Mouse (Mus musculus) thymus, adult 2 months (tissue): ENCODE measurements at regions not wholly inside any gene's neighbourhood (a gene's known extent, or its start where the extent isn't known, plus 50 kb on each side); places are given as distances from the start of the nearest gene placed in this dataset.

ENCODE experiments used
- DNase-seq: peaks from one replicate; pipeline ENCODE4 v3.0.0; 2021
- H3K27ac ChIP-seq: fragments of 200-500 bp; 2 replicates; pipeline ENCODE4 v1.5.1; 2012; ENCODE audit warnings: low read length, control low read depth; ENCODE audit not compliant: control insufficient read depth, insufficient read depth
- H3K27me3 ChIP-seq: fragments of 200-500 bp; 2 replicates; pipeline ENCODE4 v1.6.1; 2012; ENCODE audit warnings: mild to moderate bottlenecking, low read length, moderate library complexity, mixed read lengths; ENCODE audit not compliant: control insufficient read depth, insufficient read depth
- H3K36me3 ChIP-seq: fragments of 200-500 bp; 2 replicates; pipeline ENCODE4 v1.6.1; 2012; ENCODE audit warnings: mild to moderate bottlenecking, low read length, moderate library complexity; ENCODE audit not compliant: control insufficient read depth, insufficient read depth
- H3K4me1 ChIP-seq: fragments of 200-500 bp; replicated peaks from 2 replicates; pipeline ENCODE4 v1.6.1; 2012; ENCODE audit warnings: low read length; ENCODE audit not compliant: control insufficient read depth, insufficient read depth
- H3K4me3 ChIP-seq: fragments of 200-500 bp; 2 replicates; pipeline ENCODE4 v1.5.1; 2012; ENCODE audit warnings: mild to moderate bottlenecking, low read length, control low read depth, moderate library complexity; ENCODE audit not compliant: control insufficient read depth, insufficient read depth
- CTCF ChIP-seq: fragments of 200-500 bp; IDR thresholded peaks from 2 replicates; pipeline ENCODE4 v1.5.1; 2012; ENCODE audit warnings: mild to moderate bottlenecking, control low read depth, low read length, moderate library complexity, borderline replicate concordance; ENCODE audit not compliant: control insufficient read depth, poor library complexity, insufficient read depth; ENCODE audit errors: extremely low read depth
- POLR2A ChIP-seq: fragments of 200-500 bp; IDR thresholded peaks from 2 replicates; pipeline ENCODE4 v1.6.1; 2012; ENCODE audit warnings: mild to moderate bottlenecking, low read length, control low read depth, moderate library complexity; ENCODE audit not compliant: control insufficient read depth, poor library complexity, insufficient read depth; ENCODE audit errors: extremely low read depth
- WGBS: fragments of 180-500 bp; shearing (Covaris S2); methylation state at CpG from one replicate; pipeline ENCODE4 v1.1.7; 2018; 5-methylcytosine and 5-hydroxymethylcytosine counted together

GRCm38 (mm10) chr7:67895166-67895565 lies 57.5 kb upstream of the Igf1r start:
- Histone ChIP-seq H3K27me3 (no peaks in the 10 kb centered on the region), H3K36me3 (no peaks in the 10 kb centered on the region), H3K4me1 (no peaks in the 10 kb centered on the region), H3K4me3 (no peak overlapping the region), H3K27ac (no peak overlapping the region)
- 53% methylated on average over 3 of the region's 3 CpGs for WGBS
- DNase-seq: no peak
- TF ChIP-seq CTCF (no peak), POLR2A (no peak)

GRCm38 (mm10) chr7:67892917-67893316 lies 59.7 kb upstream of the Igf1r start:
- TF ChIP-seq CTCF (no peak), POLR2A (no peak)
- H3K36me3 ChIP-seq: no peaks in the 10 kb centered on the region
- 57% methylated on average over 3 of the region's 3 CpGs for WGBS
- H3K4me3 ChIP-seq: no peak overlapping the region
- no peaks in the 10 kb centered on the region for H3K27me3 ChIP-seq
- DNase-seq: no peak
- H3K27ac ChIP-seq: no peak overlapping the region
- H3K4me1 ChIP-seq: no peaks in the 10 kb centered on the region

GRCm38 (mm10) chr7:67883040-67883439 lies 69.6 kb upstream of the Igf1r start:
- no peaks in the 10 kb centered on the region for H3K36me3 ChIP-seq
- no peak for TF ChIP-seq POLR2A
- no peaks in the 10 kb centered on the region for H3K4me1 ChIP-seq
- no peak for DNase-seq
- H3K27ac ChIP-seq: no peak overlapping the region
- H3K27me3 ChIP-seq: no peaks in the 10 kb centered on the region
- no peak overlapping the region for H3K4me3 ChIP-seq
- WGBS: 22% methylated on average over 6 of the region's 6 CpGs

- Histone ChIP-seq H3K27ac (no peak overlapping the region), H3K36me3 (no peaks in the 10 kb centered on the region), H3K27me3 (no peaks in the 10 kb centered on the region), H3K4me3 (no peak overlapping the region), H3K4me1 (no peaks in the 10 kb centered on the region)
- no peak for TF ChIP-seq CTCF
- TF ChIP-seq POLR2A: no peak
- DNase-seq: no peak
- WGBS: 63% methylated on average over 8 of the region's 8 CpGs
These were observed 70.0 kb upstream of the Igf1r start for GRCm38 (mm10) chr7:67882606-67883005.

GRCm38 (mm10) chr7:67878226-67878625 lies 74.4 kb upstream of the Igf1r start:
- H3K4me1 ChIP-seq: no peaks in the 10 kb centered on the region
- H3K36me3 ChIP-seq: no peaks in the 10 kb centered on the region
- no peak overlapping the region for H3K4me3 ChIP-seq
- H3K27ac ChIP-seq: no peak overlapping the region
- no peak for TF ChIP-seq CTCF
- TF ChIP-seq POLR2A: no peak
- no peak for DNase-seq
- WGBS: 77% methylated on average over 1 of the region's 1 CpGs
- H3K27me3 ChIP-seq: no peaks in the 10 kb centered on the region

- no peaks in the 10 kb centered on the region for H3K36me3 ChIP-seq
- 85% methylated on average over 3 of the region's 3 CpGs for WGBS
- DNase-seq: no peak
- no peak for TF ChIP-seq CTCF
- no peak for TF ChIP-seq POLR2A
- no peaks in the 10 kb centered on the region for H3K4me1 ChIP-seq
- H3K4me3 ChIP-seq: no peak overlapping the region
- no peaks in the 10 kb centered on the region for H3K27me3 ChIP-seq
- no peak overlapping the region for H3K27ac ChIP-seq
These were observed 75.0 kb upstream of the Igf1r start for GRCm38 (mm10) chr7:67877587-67877986.

GRCm38 (mm10) chr7:67854080-67855022 lies 94.8 kb upstream of the Synm start:
- Histone ChIP-seq H3K4me3 (no peak overlapping the region), H3K36me3 (no peaks in the 10 kb centered on the region), H3K27me3 (no peaks in the 10 kb centered on the region), H3K4me1 (no peaks in the 10 kb centered on the region), H3K27ac (no peak overlapping the region)
- TF ChIP-seq CTCF (no peak), POLR2A (no peak)
- 26% methylated on average over 14 of the region's 14 CpGs for WGBS
- peak; percentile 19 for DNase-seq
